Mouse (Mus musculus) fat pad, adult 2 months (tissue): ENCODE results near the gene Itm2b.

Source experiments
- DNase-seq: peaks from one replicate; pipeline ENCODE4 v3.0.0-alpha.2; 2011; ENCODE audit warnings: low read depth, low spot score; ENCODE audit errors: extremely low read depth

Itm2b gene

GRCm38 (mm10) chr14:73325456-73326381 is 59.4 kb downstream of the Itm2b start, which contains the start of gene Rb1:
Gene Rb1, minus strand, starts transcription at chr14:73325822.
- DNase-seq: no peak

- DNase-seq: no peak
These were observed 60.2 kb downstream of the Itm2b start for GRCm38 (mm10) chr14:73324634-73325455.

- DNase-seq: no peak
These were observed 61.1 kb downstream of the Itm2b start for GRCm38 (mm10) chr14:73323965-73324364.

GRCm38 (mm10) chr14:73322142-73322541 is 62.9 kb downstream of the Itm2b start:
- DNase-seq: no peak

GRCm38 (mm10) chr14:73316933-73317332 is 68.2 kb downstream of the Itm2b start:
- no peak for DNase-seq

- no peak for DNase-seq
These were observed 71.2 kb downstream of the Itm2b start for GRCm38 (mm10) chr14:73313864-73314263.

GRCm38 (mm10) chr14:73313396-73313795 is 71.7 kb downstream of the Itm2b start:
- no peak for DNase-seq

GRCm38 (mm10) chr14:73312909-73313308 is 72.2 kb downstream of the Itm2b start:
- no peak for DNase-seq
